Mouse (Mus musculus): Measurements from ENCODE around the gene Tnnc2. TPM values are rescaled to one million over a fixed set of nuclear protein-coding genes. Genes with fewer than 3 reads are reported as not detected.
A peak's percentile ranks its signal among the peaks of the same experiment; 100 is the strongest.

Tnnc2 gene
- total RNA-seq, 2 experiments from 2014 or later: not detected

DNA sequence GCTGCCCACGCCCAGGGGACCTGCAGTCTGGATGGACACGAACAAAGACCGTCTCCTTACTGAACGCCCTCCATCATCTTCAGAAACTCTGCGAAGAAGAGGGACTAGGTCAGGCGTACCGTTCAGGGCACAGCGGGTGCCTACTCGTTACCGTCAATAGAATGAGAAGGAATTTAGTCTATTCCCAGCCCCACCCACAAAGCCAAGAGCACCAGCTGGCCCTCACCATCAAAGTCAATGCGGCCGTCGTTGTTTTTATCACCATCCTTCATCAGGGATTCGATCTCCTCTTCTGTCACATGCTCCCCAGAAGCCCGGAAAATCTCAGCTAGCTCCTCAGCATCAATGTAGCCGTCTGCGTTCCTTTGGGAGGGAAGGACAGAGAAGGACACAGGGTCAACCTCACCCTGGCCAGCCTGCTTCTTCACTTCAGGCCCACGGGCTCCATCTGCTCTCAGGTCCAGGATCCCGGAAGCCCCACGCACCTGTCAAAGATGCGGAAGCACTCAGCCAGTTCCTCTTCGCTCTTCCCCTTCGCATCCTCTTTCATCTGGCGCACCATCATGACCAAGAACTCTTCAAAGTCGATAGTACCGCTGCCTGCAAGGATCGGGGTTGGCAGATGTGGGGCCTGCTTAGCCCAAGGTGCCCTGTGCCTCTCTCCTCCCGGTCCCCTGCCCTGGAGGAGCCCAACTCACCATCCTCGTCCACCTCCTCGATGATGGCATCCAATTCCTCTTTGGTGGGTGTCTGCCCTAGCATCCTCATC, 2.3 kb downstream of the Tnnc2 start:
- ATAC-seq (replicated peaks; ENCODE audit: low FRiP score, poor library complexity, severe bottlenecking): no peak

DNA sequence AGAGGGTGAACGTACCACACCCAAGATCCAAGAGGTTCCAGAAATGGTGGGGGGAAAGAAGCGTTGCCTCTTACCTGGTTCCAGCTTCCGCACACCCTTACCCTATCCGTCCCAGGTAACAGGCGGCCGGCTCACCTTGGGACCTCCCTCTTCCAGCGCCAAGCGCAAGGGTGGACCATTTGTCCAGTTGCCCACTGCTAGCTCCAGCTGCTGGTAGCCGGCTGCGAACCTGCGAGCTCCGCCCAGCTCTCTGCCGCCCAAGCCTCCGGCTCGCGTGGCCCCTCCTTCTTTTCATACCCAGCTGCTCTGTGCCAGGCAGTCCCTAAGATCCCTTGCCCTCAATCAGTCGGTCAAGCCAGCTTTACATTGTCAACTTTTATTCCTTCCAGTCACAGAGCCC, 3.0 kb downstream of the Tnnc2 start:
- ATAC-seq (replicated peaks; ENCODE audit: low FRiP score, poor library complexity, severe bottlenecking): no peak

DNA sequence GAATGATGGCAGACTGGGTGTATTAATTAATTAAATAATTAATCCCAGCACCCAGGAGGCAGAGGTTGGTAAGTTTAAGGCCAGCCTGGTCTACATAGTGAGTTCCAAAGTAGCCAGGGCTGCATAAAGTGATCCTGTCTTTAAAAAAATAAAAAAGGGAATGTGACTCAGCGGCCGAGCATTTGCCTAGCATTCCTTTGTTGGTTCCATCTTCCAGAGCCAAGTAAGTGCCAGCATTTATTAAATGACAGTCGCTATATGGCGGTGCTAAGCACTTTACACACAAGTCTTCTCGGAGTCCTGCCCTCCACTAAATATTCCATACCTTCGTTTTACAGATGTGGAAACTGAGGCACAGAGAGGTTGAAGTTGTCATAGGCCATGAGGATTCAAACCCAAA, 3.6 kb downstream of the Tnnc2 start:
- no peak for ATAC-seq (replicated peaks; ENCODE audit: low FRiP score, poor library complexity, severe bottlenecking)

DNA sequence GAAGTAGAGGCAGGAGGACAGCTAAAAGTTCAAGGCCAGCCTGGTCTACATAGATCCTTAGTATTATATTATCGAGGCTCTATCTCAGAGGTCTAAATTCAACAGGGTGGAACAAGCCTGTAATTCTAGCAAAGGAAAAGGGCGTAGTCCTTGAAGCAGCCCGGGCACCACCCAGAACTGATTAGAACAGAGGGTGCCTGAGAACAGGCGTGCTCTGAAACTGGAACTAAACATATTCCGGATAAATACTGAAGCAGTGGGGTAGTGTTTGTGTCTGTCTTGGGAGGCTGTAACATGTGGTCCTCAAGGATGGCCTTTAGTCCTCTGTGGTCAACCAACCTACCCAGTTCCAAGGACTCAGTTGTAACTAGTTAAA, 5.8 kb downstream of the Tnnc2 start:
- ATAC-seq (replicated peaks; ENCODE audit: low FRiP score, poor library complexity, severe bottlenecking): peak; percentile 57

DNA sequence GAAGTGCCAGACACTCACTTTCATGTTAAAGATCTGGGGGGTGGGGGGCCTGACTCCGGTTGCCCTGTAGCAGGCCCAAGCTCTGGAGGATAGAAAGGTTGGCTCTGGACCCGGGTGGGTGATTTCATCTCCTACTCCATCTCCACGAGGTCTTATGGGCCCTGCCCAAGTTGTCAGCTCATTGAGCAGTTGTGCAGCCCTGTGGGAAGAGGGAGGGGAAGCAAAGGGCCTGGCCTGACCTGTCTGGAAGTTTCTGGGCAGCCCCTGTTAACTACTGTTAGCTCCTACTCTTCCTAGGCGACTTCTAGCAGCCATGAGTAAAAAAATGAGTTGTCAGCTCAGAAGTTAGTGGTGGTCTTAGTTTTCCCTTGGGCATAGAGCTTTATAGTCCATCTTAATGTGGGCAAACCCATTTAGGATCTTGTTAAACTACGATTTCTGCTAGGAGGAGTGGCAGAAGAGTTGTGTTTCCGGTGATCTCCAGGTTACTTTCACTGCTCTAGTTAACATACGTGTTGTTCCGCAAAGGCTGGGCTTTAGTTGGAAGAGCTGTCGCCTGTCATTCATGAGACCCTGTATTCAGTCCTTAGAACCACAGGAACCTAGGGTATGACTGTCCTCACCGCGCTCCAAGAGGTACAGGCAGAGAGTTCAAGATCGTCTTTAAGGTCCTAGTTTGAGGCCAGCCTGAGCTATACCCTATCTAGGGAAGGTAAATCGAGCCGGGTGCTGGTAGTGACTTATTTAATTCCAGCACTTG, 6.4 kb downstream of the Tnnc2 start:
- ATAC-seq (replicated peaks; ENCODE audit: low FRiP score, poor library complexity, severe bottlenecking): peak; percentile 4

DNA sequence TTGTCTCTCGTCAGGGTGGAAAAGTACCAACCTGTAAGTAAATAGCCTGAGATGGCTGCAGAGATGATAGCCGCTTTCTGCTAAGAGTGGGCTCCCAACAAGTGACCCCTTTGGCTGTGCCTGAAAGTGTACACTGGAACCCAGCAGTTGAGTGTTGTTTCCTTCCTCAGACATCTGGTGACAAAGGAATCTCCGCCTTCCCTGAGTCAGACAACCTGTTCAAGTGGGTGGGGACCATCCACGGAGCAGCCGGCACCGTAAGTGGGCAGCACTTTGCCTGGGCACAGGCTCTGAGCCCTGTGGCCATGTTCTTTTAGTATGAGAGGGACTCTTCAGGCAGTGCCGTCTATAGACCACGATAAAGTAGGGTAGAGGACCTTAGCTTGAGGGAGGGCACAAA, 8.6 kb downstream of the Tnnc2 start:
- ATAC-seq (replicated peaks; ENCODE audit: low FRiP score, poor library complexity, severe bottlenecking): no peak

DNA sequence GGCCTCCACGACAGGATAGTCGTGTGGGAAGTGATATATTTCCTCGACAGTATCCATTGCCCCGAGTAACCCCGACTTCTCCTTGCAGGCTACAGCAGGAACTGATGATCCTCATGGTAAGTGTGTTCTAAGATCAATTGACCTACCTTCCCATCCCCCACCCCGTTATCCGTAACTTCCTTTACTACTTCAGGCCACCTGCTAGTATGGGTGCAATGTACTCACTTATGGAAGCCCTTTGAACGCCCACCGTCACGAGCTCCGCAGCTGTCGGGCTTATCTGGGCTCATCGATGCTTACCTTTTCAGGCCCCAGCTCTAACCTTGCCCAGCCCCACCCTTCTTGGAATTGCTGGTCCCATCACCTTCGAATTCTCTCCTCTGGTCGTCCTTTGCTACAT, 9.5 kb downstream of the Tnnc2 start:
- ATAC-seq (replicated peaks; ENCODE audit: low FRiP score, poor library complexity, severe bottlenecking): peak; percentile 25

DNA sequence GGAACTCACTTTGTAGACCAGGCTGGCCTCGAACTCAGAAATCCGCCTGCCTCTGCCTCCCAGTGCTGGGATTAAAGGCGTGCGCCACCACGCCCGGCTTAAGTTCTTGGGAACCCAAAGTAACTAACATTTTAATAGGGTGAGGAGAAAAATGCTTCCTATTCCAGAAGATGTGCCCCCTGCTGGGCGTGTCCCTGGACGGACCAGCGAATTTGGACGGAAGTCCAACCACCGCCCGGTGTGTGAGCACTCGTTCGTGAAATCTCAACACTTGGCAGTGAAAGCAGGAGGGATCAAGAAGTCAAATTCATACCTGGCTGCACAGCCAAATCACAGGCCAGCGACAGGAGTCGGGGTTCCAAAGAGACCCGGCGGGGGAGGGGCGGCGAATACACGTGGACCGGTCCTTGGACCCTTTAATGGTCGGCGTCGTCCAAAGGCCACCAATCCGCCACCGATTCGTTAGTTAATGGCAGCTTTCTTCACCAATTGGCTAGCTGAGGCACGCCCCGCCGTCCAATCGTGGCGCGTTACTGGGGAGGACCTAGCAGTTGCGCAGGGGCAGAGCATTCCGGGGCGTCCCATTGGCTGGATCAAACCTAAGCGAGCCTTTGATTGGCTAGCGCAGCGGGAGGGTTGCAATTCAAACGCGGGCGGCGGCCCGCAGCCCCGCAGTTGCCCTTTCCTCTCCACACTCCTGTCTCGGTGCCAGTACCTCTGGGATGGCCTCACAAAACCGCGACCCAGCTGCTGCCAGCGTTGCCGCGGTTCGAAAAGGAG, 10.3 kb downstream of the Tnnc2 start, which contains the start of gene Ube2c:
TSS of gene Ube2c (plus strand) at position 641 of the 780 bp plus-strand sequence.
- ATAC-seq (replicated peaks; ENCODE audit: low FRiP score, poor library complexity, severe bottlenecking): peak; percentile 87

DNA sequence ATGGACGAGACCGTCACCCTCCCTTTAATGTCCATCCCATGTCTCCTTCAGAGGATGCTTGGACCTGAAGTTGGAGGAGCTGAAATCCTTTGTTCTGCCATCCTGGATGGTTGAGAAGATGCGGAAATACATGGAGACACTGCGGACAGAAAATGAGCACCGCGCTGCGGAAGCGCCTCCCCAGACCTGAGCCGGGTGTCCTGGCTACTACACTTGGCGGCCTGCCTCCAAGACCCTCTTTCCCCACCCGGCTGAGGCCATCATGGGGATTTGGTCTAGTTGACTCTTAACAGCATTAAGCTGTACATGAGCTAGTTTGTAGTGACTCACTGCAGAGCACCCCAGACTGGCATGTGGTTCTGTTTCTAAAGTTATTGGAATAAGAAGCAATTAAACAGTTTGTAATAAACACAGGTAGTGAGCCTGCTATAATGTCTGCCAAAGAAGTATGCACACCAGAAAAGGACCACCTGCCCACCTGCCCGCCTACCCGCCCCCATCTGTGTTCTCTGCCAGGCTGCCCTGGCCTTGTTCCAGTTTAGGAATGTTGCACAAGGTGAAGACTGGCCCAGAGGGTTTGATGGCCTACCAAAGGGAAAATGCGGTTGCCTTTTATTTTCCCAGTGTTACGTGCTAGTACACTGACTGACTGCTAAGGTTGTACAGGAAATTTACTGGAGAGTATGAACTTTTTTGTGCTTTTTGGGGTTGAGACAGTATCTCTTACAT, 11.8 kb downstream of the Tnnc2 start:
- ATAC-seq (replicated peaks; ENCODE audit: low FRiP score, poor library complexity, severe bottlenecking): no peak

DNA sequence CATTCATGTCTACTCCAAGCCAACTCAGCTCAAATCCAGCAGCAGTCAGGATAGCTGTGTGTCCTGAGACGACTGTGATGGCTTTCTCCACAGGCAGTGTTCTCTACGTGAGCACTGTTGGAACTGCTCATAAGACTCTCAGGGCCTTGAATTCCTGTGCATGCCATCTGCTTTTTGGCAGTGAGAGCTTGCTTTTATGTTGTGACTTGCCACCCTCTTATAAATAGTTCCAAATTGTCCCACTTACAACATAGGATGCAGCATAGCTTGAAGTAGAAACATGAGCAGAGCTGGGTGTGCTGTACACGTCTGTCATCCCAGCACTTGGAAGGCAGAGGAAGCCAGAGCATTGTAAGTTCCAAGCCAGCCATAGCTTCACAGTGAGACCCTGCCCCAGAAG, 13.9 kb downstream of the Tnnc2 start:
- ATAC-seq (replicated peaks; ENCODE audit: low FRiP score, poor library complexity, severe bottlenecking): no peak

DNA sequence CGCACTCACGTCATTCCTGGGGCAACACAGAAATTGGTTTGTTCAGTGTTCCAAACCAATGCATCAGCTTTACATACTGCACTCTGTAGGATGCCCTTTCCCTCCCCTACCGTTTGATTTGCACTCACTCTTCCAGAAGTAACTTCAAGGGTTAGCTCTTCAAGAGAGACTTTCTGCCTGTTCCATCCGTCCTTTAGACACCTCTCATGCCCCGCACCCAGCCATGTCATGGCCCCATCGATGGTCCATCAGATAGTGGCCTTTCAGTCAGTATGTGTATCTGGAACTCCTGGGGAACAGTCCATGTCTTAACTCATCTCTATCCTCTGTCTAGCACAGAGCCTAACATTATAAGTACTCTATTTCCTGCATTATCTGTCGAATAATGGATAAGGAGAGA, 17.2 kb downstream of the Tnnc2 start:
- no peak for ATAC-seq (replicated peaks; ENCODE audit: low FRiP score, poor library complexity, severe bottlenecking)

DNA sequence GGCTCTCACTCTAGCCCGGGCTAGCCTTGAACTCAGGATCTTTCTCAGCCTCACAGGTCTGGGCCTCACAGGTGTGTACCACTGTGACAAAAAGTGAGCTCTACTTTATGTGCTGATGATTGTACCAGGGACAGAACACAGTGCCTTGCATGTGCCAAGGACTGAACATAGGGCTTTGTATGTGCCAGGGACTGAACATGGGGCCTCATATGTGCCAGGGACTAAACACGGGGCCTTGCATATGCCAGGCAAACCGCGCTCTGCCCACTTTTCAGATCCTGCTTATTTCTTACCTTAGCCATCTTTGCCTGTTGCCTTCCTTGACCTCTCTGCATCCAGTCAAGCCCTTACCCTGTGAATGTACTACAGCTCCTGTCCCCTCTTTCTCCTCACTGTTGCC, 17.8 kb downstream of the Tnnc2 start:
- ATAC-seq (replicated peaks; ENCODE audit: low FRiP score, poor library complexity, severe bottlenecking): no peak

DNA sequence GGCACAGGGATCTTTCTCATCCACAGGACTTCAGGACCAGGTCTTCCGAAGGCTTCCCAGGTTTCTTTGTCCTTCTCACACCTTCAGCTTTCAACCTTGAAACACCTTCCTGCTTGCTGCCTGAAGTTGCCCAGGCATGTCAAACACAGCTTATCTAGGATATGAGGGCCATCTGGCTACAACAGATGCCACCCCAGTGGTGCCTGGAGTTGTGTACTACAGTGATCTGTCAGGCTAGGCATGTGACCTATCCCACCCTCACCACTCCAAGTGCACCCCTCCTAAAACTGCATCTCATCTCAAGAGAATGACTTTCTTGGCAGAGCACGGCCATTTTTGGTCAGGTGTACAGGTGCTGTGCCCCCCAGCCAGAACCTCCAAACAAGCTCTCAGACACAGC, 18.3 kb downstream of the Tnnc2 start:
- peak; percentile 77 for ATAC-seq (replicated peaks; ENCODE audit: low FRiP score, poor library complexity, severe bottlenecking)

DNA sequence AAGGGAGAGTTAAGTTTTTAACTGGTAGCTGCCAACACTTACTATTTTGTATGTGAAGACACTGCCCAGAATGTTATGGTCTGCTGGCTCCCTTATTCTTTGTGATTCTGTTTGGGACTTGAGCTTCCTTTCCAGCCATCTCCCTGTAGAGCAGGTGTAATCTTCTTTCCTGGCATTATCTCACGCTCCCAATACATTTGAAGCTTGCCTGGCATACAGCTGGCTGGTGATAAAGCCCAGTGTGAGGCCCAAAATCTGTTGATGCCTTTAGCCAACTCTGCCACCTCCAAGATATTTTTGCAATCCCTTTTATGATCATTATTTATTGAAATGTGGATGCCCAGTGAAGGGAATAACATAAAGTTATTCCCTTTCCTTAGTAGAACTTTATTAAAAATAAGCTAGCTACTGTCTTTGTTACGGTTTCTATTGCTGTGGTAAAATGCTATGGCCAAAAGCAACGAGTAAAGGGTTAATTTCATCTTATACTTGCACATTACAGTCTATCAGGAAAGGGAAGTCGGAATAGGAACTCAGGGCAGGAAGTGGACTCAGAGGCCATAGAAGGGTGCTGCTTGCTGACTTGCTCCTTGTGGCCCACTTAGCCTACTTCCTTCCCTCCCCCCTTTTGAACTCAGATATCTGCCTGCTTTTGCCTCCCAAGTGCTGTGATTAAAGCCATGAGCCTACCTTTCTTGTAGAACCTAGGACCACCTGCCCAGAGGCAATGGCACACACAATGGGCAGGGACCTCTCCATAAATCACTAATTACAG, 19.5 kb downstream of the Tnnc2 start:
- ATAC-seq (replicated peaks; ENCODE audit: low FRiP score, poor library complexity, severe bottlenecking): peak; percentile 71

DNA sequence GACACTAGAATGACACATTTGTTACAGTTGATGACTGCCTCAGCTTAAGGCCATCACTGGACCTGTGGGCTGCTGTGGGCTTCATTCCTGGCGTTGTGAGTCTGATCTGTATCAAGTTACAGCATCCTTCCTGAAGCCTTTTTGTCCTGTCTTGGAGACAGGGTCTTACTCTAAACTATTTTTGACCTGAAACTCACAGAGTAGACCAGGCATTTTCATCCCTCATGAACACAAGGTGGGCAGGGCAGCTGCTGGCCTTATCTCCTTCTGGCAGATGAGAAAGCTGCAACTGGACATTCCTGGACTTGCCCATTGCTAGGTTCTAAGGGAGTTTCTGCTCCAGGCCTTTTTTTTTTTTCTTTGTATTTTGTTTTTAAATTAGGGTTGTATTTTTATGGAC, 21.1 kb downstream of the Tnnc2 start:
- peak; percentile 65 for ATAC-seq (replicated peaks; ENCODE audit: low FRiP score, poor library complexity, severe bottlenecking)

DNA sequence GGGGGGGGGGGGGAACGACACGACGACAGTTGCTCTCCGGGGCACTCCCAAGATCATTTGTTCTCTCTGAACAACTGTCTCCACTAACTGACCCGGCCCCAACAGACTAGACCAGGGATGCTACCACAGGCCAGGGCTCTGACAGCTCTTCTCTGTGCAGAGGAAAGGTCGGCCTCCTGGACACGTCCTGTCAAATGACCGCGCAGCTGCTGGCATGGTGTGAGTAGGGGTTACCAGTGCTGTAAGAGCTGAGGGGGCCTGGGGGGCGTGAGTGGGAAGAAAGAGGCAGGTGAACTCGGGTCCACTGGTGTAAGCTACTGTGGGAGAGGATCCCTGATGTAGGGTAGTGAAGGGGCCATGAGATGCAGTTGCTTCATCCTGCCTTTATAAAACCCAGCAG, 21.9 kb downstream of the Tnnc2 start:
- ATAC-seq (replicated peaks; ENCODE audit: low FRiP score, poor library complexity, severe bottlenecking): no peak

DNA sequence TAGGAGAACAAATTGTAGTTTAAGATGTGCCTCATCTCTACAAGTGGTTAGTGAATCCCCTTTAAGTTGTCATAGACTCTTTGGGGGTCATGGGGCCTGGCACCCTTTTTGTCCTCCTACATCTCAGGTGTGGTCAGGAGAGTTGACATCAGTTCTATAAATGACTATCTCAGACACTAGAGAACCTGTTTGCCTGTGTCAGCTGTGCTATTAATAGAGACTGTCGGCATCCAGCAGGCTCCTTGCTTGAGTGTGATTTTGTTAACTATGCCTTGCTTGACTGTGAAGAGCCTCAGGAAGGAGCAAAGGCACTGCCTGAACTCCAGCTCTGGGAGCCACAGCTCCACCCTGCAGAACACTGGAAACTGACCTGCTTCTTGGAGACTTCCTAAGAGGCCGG, 25.0 kb downstream of the Tnnc2 start:
- no peak for ATAC-seq (replicated peaks; ENCODE audit: low FRiP score, poor library complexity, severe bottlenecking)

DNA sequence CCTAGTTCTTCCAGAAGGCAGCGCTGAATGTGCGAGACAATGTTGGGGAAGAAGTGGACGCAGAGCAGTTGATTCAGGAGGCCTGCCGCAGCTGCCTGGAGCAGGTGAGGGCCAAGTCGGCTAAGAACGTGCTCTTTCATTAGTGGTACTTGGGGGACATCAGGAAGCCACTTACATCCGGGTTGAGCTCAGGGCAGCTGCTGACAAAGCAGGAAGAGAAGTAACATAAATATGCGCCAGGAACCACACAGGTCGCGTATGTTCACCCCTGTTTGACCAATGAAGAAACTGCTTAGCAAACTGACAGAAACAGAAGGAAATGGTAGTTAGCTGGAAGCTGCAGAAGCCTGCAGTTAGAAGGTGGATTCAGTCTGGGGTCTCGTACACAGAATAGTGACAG, 25.7 kb downstream of the Tnnc2 start:
- no peak for ATAC-seq (replicated peaks; ENCODE audit: low FRiP score, poor library complexity, severe bottlenecking)

DNA sequence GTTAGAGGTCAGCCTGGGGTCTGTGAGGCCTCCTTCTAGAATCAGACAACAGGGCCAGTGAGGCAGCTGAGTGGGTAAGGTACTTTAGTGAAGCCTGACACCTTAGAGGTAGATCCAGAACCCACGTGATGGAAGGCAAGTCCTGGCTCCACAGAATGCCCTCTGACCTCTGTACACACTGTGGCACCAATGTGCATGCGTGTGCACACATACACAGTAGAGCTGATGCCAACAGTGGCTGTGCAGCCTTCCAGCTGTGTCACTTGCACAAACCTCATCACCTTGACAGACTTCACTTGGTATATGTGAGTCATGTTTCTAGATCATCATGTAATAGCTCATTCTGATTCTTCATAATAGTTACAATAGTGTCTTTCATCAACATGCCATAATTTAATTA, 27.3 kb downstream of the Tnnc2 start:
- no peak for ATAC-seq (replicated peaks; ENCODE audit: low FRiP score, poor library complexity, severe bottlenecking)

All from erythroid progenitor cell, adult 5-6 weeks (primary cell).